Comparison of ENCODE assay signal across 10 mouse cellular contexts in the genomic region with DNA sequence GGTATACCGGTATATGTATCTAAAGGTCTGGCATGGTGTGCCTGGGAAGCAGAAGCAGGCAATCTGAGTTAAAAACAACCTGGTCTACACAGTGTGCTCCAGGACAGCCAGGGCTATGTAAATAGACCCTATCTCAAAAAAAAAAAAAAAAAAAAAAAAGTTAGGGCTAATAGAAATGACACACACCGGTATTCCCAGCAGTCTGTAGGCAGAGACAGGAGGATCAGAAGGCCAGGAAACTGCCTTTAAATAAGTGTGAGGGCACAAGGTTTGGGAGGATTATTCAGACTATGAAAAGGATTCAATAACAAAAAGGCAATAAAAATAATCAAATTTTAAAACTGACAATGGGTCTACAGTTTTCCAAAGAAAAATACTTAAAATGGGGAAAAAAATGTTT. TPM values are rescaled to one million over a fixed set of nuclear protein-coding genes. Genes with fewer than 3 reads are reported as not detected.
A peak's percentile ranks its signal among the peaks of the same experiment; 100 is the strongest.
DNase-seq lines count a peak whose midpoint lies in the region; ATAC-seq and TF ChIP-seq lines count a peak whose summit lies in the region.
"Had no signal": no experiment of that assay in that cellular context is flagged by ENCODE, and none has a peak within 500 bp of the region (broad histone marks: within the 10 kb centered on the region; RNA-seq: fewer than 3 reads in every experiment).

No protein-coding gene starts in this region.

- no peak overlapping the region for H3K9ac ChIP-seq in heart, postnatal 0 days (replicated peaks; ENCODE audit: low read depth, low read length)
- H3K9ac ChIP-seq in hindbrain, embryonic 16.5 days (ENCODE audit: low read depth, low read length): no peak overlapping the region
- H3K9ac ChIP-seq in midbrain, embryonic 12.5 days (replicated peaks): no peak overlapping the region

- no peaks in the 10 kb centered on the region for H3K36me3 ChIP-seq in heart, postnatal 0 days (replicated peaks; ENCODE audit: control insufficient read depth, insufficient read depth, low read length)
- no peaks in the 10 kb centered on the region for H3K36me3 ChIP-seq in hindbrain, embryonic 16.5 days (ENCODE audit: control insufficient read depth, insufficient read depth, low read length)
- no peaks in the 10 kb centered on the region for H3K36me3 ChIP-seq in midbrain, embryonic 12.5 days

- no peak for TF ChIP-seq CTCF in heart, postnatal 0 days (IDR thresholded peaks at IDR 0.05; ENCODE audit: low read depth)
- no peak for TF ChIP-seq CTCF in cortical plate, adult 2 months (IDR thresholded peaks at IDR 0.05; ENCODE audit: extremely low read depth, insufficient read depth, low read length)

- H3K4me1 ChIP-seq in heart, postnatal 0 days (ENCODE audit: control insufficient read depth, insufficient read depth): peaks cover 11% of the 10 kb centered on the region; the same call in 1 of the 2 replicates
- H3K4me1 ChIP-seq in cortical plate, adult 2 months (ENCODE audit: control insufficient read depth, insufficient read depth, low read length): peaks cover 5% of the 10 kb centered on the region; the same call in 1 of the 2 replicates
- peaks cover 7% of the 10 kb centered on the region for H3K4me1 ChIP-seq in hindbrain, embryonic 16.5 days (ENCODE audit: control insufficient read depth, insufficient read depth, low read depth, low read length)
- peaks cover 9% of the 10 kb centered on the region for H3K4me1 ChIP-seq in midbrain, embryonic 12.5 days

- ATAC-seq in heart, postnatal 0 days (ENCODE audit: insufficient read depth, low read depth): no peak
- no peak for ATAC-seq in hindbrain, embryonic 16.5 days
- no peak for ATAC-seq in midbrain, embryonic 12.5 days (ENCODE audit: low FRiP score, low read depth)
- ATAC-seq in cerebellum, adult (ENCODE audit: insufficient number of reproducible peaks, low FRiP score, low TSS enrichment): no peak

- no peak for TF ChIP-seq POLR2A in cortical plate, adult 2 months (IDR thresholded peaks at IDR 0.05; ENCODE audit: extremely low read depth, insufficient read depth, low read length)

- no peak for DNase-seq in heart, postnatal 0 days (ENCODE audit: low spot score)
- DNase-seq in heart, postnatal 36 days: no peak
- DNase-seq in layer of hippocampus, adult 9-10 months (ENCODE audit: low spot score): no peak
- no peak for DNase-seq in urinary bladder, postnatal 25 days (ENCODE audit: low spot score)
- DNase-seq: lung, postnatal 10 days; right cerebral cortex, postnatal 14 days had no signal

- WGBS in heart, postnatal 0 days: 50% methylated on average over 2 of the region's 2 CpGs
- 73% methylated on average over 2 of the region's 2 CpGs for WGBS in hindbrain, embryonic 16.5 days
- WGBS in midbrain, embryonic 12.5 days: 98% methylated on average over 2 of the region's 2 CpGs

- no peaks in the 10 kb centered on the region for H3K27me3 ChIP-seq in heart, postnatal 0 days (ENCODE audit: control insufficient read depth, insufficient read depth, low read length)
- no peaks in the 10 kb centered on the region for H3K27me3 ChIP-seq in hindbrain, embryonic 16.5 days (replicated peaks; ENCODE audit: control insufficient read depth, insufficient read depth, low read length)
- no peaks in the 10 kb centered on the region for H3K27me3 ChIP-seq in midbrain, embryonic 12.5 days

- peak overlapping the region; percentile 100 for H3K4me3 ChIP-seq in heart, postnatal 0 days (ENCODE audit: low read depth, low read length)
- peak overlapping the region; percentile 98; the same call in 1 of the 2 replicates for H3K4me3 ChIP-seq in cortical plate, adult 2 months (ENCODE audit: insufficient read depth, low read length)
- no peak overlapping the region for H3K4me3 ChIP-seq in hindbrain, embryonic 16.5 days (ENCODE audit: low read length)
- no peak overlapping the region for H3K4me3 ChIP-seq in midbrain, embryonic 12.5 days

- no peak for TF ChIP-seq EP300 in heart, postnatal 0 days (IDR thresholded peaks at IDR 0.05; ENCODE audit: low read depth)

- H3K27ac ChIP-seq in heart, postnatal 0 days (ENCODE audit: low read depth): no peak overlapping the region
- no peak overlapping the region for H3K27ac ChIP-seq in cortical plate, adult 2 months (ENCODE audit: insufficient read depth, low read length)
- H3K27ac ChIP-seq in hindbrain, embryonic 16.5 days (ENCODE audit: low read depth, low read length): no peak overlapping the region
- no peak overlapping the region for H3K27ac ChIP-seq in midbrain, embryonic 12.5 days (replicated peaks)

- intact Hi-C loops in heart, postnatal 36 days (cut with DNase I): loop anchor here (5.0 to 10.0 kb wide), 2 partner anchors 114 to 1042 kb away; a partner anchor contains a TSS

- H3K9me3 ChIP-seq in heart, postnatal 0 days (replicated peaks; ENCODE audit: control insufficient read depth, low read length): no peaks in the 10 kb centered on the region
- no peaks in the 10 kb centered on the region for H3K9me3 ChIP-seq in hindbrain, embryonic 16.5 days (ENCODE audit: control insufficient read depth, low read length)
- H3K9me3 ChIP-seq in midbrain, embryonic 12.5 days: no peaks in the 10 kb centered on the region

- peak overlapping the region; percentile 75 for H3K4me2 ChIP-seq in heart, postnatal 0 days (ENCODE audit: low read depth, low read length)
- peak overlapping the region; percentile 59 for H3K4me2 ChIP-seq in hindbrain, embryonic 16.5 days (ENCODE audit: low read length)
- peak overlapping the region; percentile 62 for H3K4me2 ChIP-seq in midbrain, embryonic 12.5 days (replicated peaks)

RNA-seq across cellular contexts. Expression of a gene that starts 2.1 kb away (rescaled TPM):
- total RNA-seq in heart, postnatal 0 days (2014; rRNA removed; ENCODE audit: low replicate concordance): 18.6 and 20.6 TPM in 2 replicates
- 18.5 and 21.0 TPM in 2 replicates for polyA plus RNA-seq in heart, postnatal 0 days (2015; fragmentation: Nextera tagmentation; extraction: Ambion mirVana)
- total RNA-seq in heart, postnatal 36 days (2021): 10 to 100 TPM; 40.8 to 43.3 TPM
- 29.1 and 30.4 TPM in 2 replicates for polyA plus RNA-seq in cortical plate, adult 2 months (2012; rRNA removed)
- 21.2 and 24.7 TPM in 2 replicates for polyA plus RNA-seq in hindbrain, embryonic 16.5 days (2015; fragmentation: Nextera tagmentation; extraction: Ambion mirVana)
- 37.3 and 37.8 TPM in 2 replicates for polyA plus RNA-seq in midbrain, embryonic 12.5 days (2016; fragmentation: Nextera tagmentation; extraction: Ambion mirVana)

Comparison
In these comparisons a context has a peak if more than half of its experiments do, and no peak if none do; other contexts are left out.
1. H3K4me3 ChIP-seq: peak in heart, postnatal 0 days (single experiment) and cortical plate, adult 2 months (single experiment); none in hindbrain, embryonic 16.5 days (single experiment) and midbrain, embryonic 12.5 days (single experiment).
2. Peak in every context shown above with its lines, with median percentiles within 50 percentile points of each other: H3K4me2 ChIP-seq.